Comparison of ENCODE assay signal across 19 mouse cellular contexts in genomic region chr10:51768445-51768844, GRCm38 (mm10).
A peak's percentile ranks its signal among the peaks of the same experiment; 100 is the strongest.
DNase-seq lines count a peak whose midpoint lies in the region; ATAC-seq and TF ChIP-seq lines count a peak whose summit lies in the region.
"Had no signal": no experiment of that assay in that cellular context is flagged by ENCODE, and none has a peak within 500 bp of the region (broad histone marks: within the 10 kb centered on the region; RNA-seq: fewer than 3 reads in every experiment).

No protein-coding gene starts in this region.

- H3K9ac ChIP-seq in liver, embryonic 11.5 days (ENCODE audit: low read depth, low read length), result no peak overlapping the region
- no peak overlapping the region for H3K9ac ChIP-seq in kidney, postnatal 0 days (ENCODE audit: low read depth, low read length)
- no peak overlapping the region for H3K9ac ChIP-seq in liver, embryonic 14.5 days (replicated peaks)
- H3K9ac ChIP-seq in hindbrain, embryonic 11.5 days (ENCODE audit: low read depth, low read length), result no peak overlapping the region
- H3K9ac ChIP-seq: forebrain, postnatal 0 days; hindbrain, embryonic 13.5 days; lung, embryonic 14.5 days had no signal

- H3K4me3 ChIP-seq in liver, embryonic 11.5 days (ENCODE audit: low read depth, low read length), result no peak overlapping the region
- no peak overlapping the region for H3K4me3 ChIP-seq in kidney, postnatal 0 days (replicated peaks; ENCODE audit: low read depth, low read length)
- H3K4me3 ChIP-seq in liver, embryonic 14.5 days (ENCODE audit: insufficient read depth in 1 of 2, low read depth in 2 of 2, low read length in 2 of 2), result no peak overlapping the region
- H3K4me3 ChIP-seq in hindbrain, embryonic 11.5 days (ENCODE audit: low read depth, low read length), result no peak overlapping the region
- H3K4me3 ChIP-seq: forebrain, embryonic 10.5 days; hindbrain, embryonic 13.5 days had no signal

- H3K27me3 ChIP-seq in liver, embryonic 11.5 days (replicated peaks; ENCODE audit: control insufficient read depth, insufficient read depth, low read length), result no peaks in the 10 kb centered on the region
- no peaks in the 10 kb centered on the region for H3K27me3 ChIP-seq in kidney, postnatal 0 days (ENCODE audit: insufficient read depth, low read length)
- no peaks in the 10 kb centered on the region for H3K27me3 ChIP-seq in liver, embryonic 14.5 days (ENCODE audit: control insufficient read depth, insufficient read depth, low read length)
- no peaks in the 10 kb centered on the region for H3K27me3 ChIP-seq in hindbrain, embryonic 11.5 days (ENCODE audit: control insufficient read depth, insufficient read depth, low read length)
- H3K27me3 ChIP-seq: CH12.LX; hindbrain, embryonic 13.5 days had no signal

- no peak for TF ChIP-seq CTCF in kidney, postnatal 0 days (IDR thresholded peaks at IDR 0.05; ENCODE audit: low read depth)
- TF ChIP-seq CTCF in liver, embryonic 14.5 days (IDR thresholded peaks at IDR 0.05; ENCODE audit: low read depth), result no peak

- H3K36me3 ChIP-seq in liver, embryonic 11.5 days (ENCODE audit: control insufficient read depth, insufficient read depth, low read length), result no peaks in the 10 kb centered on the region
- no peaks in the 10 kb centered on the region for H3K36me3 ChIP-seq in kidney, postnatal 0 days (ENCODE audit: insufficient read depth, low read length)
- H3K36me3 ChIP-seq in liver, embryonic 14.5 days (replicated peaks; ENCODE audit: control insufficient read depth, insufficient read depth, low read depth), result no peaks in the 10 kb centered on the region
- H3K36me3 ChIP-seq in hindbrain, embryonic 11.5 days (ENCODE audit: control insufficient read depth, insufficient read depth, low read length), result no peaks in the 10 kb centered on the region
- H3K36me3 ChIP-seq: forebrain, embryonic 10.5 days; hindbrain, embryonic 13.5 days had no signal

- no peaks in the 10 kb centered on the region for H3K9me3 ChIP-seq in liver, embryonic 11.5 days (ENCODE audit: control insufficient read depth, low read length)
- H3K9me3 ChIP-seq in kidney, postnatal 0 days (replicated peaks; ENCODE audit: low read length), result no peaks in the 10 kb centered on the region
- no peaks in the 10 kb centered on the region for H3K9me3 ChIP-seq in liver, embryonic 14.5 days (ENCODE audit: control insufficient read depth, low read length)
- H3K9me3 ChIP-seq in hindbrain, embryonic 11.5 days (ENCODE audit: control insufficient read depth, low read length), result no peaks in the 10 kb centered on the region
- H3K9me3 ChIP-seq: forebrain, embryonic 10.5 days; hindbrain, embryonic 13.5 days had no signal

- H3K4me2 ChIP-seq in liver, embryonic 11.5 days, result no peak overlapping the region
- H3K4me2 ChIP-seq in kidney, postnatal 0 days (ENCODE audit: low read length), result no peak overlapping the region
- no peak overlapping the region for H3K4me2 ChIP-seq in liver, embryonic 14.5 days (ENCODE audit: low read depth)
- H3K4me2 ChIP-seq in hindbrain, embryonic 11.5 days (replicated peaks; ENCODE audit: low read depth, low read length), result no peak overlapping the region
- H3K4me2 ChIP-seq: hindbrain, embryonic 13.5 days; lung, embryonic 14.5 days had no signal

- TF ChIP-seq EP300 in liver, embryonic 14.5 days (IDR thresholded peaks at IDR 0.05; ENCODE audit: low read depth), result no peak

- no peak for ATAC-seq in liver, embryonic 11.5 days (replicated peaks; ENCODE audit: low FRiP score)
- ATAC-seq in kidney, postnatal 0 days (replicated peaks; ENCODE audit: low FRiP score, low read depth), result no peak
- ATAC-seq in liver, embryonic 14.5 days (ENCODE audit: insufficient read depth), result no peak
- no peak for ATAC-seq in hindbrain, embryonic 11.5 days (ENCODE audit: low FRiP score)
- ATAC-seq: forebrain, postnatal 0 days; inflammation-experienced regulatory T-cells, adult 6 months; midbrain, embryonic 16.5 days had no signal

- H3K4me1 ChIP-seq in liver, embryonic 11.5 days (replicated peaks; ENCODE audit: control insufficient read depth, insufficient read depth, low read length), result no peaks in the 10 kb centered on the region
- no peaks in the 10 kb centered on the region for H3K4me1 ChIP-seq in kidney, postnatal 0 days (replicated peaks; ENCODE audit: insufficient read depth, low read length)
- peaks cover 0 to 5% of the 10 kb centered on the region in 2 experiments; a peak in 2 of 4 replicates for H3K4me1 ChIP-seq in liver, embryonic 14.5 days (replicated peaks; ENCODE audit: control insufficient read depth in 2 of 2, insufficient read depth in 2 of 2, low read length in 1 of 2)
- H3K4me1 ChIP-seq in hindbrain, embryonic 11.5 days (replicated peaks; ENCODE audit: control insufficient read depth, insufficient read depth, low read length), result no peaks in the 10 kb centered on the region
- H3K4me1 ChIP-seq: forebrain, embryonic 10.5 days; hindbrain, embryonic 13.5 days had no signal

- WGBS in liver, embryonic 11.5 days, result 56% methylated on average over 5 of the region's 5 CpGs
- WGBS in kidney, postnatal 0 days, result 45% methylated on average over 5 of the region's 5 CpGs
- 38% methylated on average over 5 of the region's 5 CpGs for WGBS in liver, embryonic 14.5 days (ENCODE audit: insufficient replicate concordance)
- WGBS in hindbrain, embryonic 11.5 days, result 51% methylated on average over 5 of the region's 5 CpGs

- no peak overlapping the region for H3K27ac ChIP-seq in liver, embryonic 11.5 days (ENCODE audit: low read depth, low read length)
- H3K27ac ChIP-seq in kidney, postnatal 0 days, result no peak overlapping the region
- H3K27ac ChIP-seq in liver, embryonic 14.5 days, result no peak overlapping the region
- H3K27ac ChIP-seq in hindbrain, embryonic 11.5 days (ENCODE audit: low read depth, low read length), result no peak overlapping the region
- H3K27ac ChIP-seq: forebrain, embryonic 10.5 days; hindbrain, embryonic 13.5 days had no signal

- peak; percentile 17 for DNase-seq in liver
- DNase-seq in liver, embryonic 11.5 days (ENCODE audit: low spot score), result no peak
- DNase-seq in kidney, postnatal 0 days (ENCODE audit: low spot score), result peak; percentile 2
- peak in 2 of 3 experiments; percentile 9 to 10 for DNase-seq in liver, embryonic 14.5 days (ENCODE audit: low read depth in 3 of 3, low spot score in 3 of 3)
- DNase-seq in hindbrain, embryonic 11.5 days (ENCODE audit: low spot score), result no peak
- DNase-seq in layer of hippocampus, postnatal 36 days, result no peak
- DNase-seq in layer of hippocampus, postnatal 14 days (ENCODE audit: low spot score in 2 of 2), result no peak
- DNase-seq: cerebellum, adult 2 months; forebrain, postnatal 0 days; gastrocnemius, postnatal 36 days; layer of hippocampus, adult 9-11 months; lung, embryonic 14.5 days; lung, postnatal 4 days; thymus, postnatal 4 days had no signal

Comparison
In these comparisons a context has a peak if more than half of its experiments do, and no peak if none do; other contexts are left out.
1. DNase-seq: peak in liver (single experiment), kidney, postnatal 0 days (single experiment) and liver, embryonic 14.5 days (2 of 3); none in liver, embryonic 11.5 days (single experiment), hindbrain, embryonic 11.5 days (single experiment), layer of hippocampus, postnatal 36 days (0 of 2) and layer of hippocampus, postnatal 14 days (0 of 2).